Mouse (Mus musculus) T-helper 17 cell (primary cell): ENCODE results near the gene Tecpr2.

ENCODE experiments used
- in situ Hi-C, 2 experiments: fragments of 300-600 bp; cut with MboI, MseI; formaldehyde crosslinking; loops; 1 replicate in 1 of 2; 2 replicates in 1 of 2; pipeline ENCODE4 v1.15.1; 2025; ENCODE audit warnings: high pct_unique_total_duplicates in 2 of 2

Gene Tecpr2

GRCm38 (mm10) chr12:110976589-110977344 is 87.7 kb downstream of the Tecpr2 start:
- in situ Hi-C loops = no loop called here

- in situ Hi-C loops = no loop called here
Measured at GRCm38 (mm10) chr12:110977345-110977733, 88.3 kb downstream of the Tecpr2 start.

DNA sequence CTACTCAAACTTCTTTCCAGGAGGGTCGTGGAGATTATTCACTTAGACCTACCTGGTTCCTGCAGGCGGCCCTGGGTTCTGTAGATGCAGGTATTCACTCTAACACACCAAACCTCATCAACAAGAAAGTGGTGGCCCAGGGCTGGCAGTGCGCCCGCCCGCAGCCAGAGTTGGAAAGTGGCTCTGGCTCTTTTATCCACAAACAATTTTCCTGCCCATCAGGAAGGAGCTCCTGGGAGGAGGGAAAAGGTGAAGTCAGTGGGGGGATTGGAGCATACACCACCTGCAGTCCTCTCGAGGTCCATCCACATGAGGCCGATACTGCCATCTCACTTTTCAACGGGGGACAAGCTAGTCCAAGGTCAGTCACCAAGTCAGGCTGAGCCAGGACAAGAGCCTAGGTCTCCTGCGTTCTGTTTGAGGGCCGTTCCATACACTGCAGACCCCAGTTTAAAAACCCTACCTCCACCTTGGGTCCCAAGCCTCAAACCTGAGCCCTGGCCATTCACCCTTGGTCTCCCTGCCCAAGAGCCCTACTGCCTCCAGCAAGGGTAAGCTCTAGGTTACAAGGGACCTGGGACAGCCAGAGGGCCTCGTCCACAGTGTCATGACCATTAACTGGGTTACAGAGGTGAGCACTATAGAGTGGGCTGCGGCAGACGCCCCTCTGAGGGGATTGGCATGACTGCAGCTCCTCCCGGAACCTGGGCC is 89.0 kb downstream of the Tecpr2 start:
- in situ Hi-C loops = no loop called here

- in situ Hi-C loops = no loop called here
Measured at GRCm38 (mm10) chr12:110978607-110979406, 89.7 kb downstream of the Tecpr2 start, which contains the start of gene Ankrd9. Ankrd9 (minus strand) TSS chr12:110979040.

DNA sequence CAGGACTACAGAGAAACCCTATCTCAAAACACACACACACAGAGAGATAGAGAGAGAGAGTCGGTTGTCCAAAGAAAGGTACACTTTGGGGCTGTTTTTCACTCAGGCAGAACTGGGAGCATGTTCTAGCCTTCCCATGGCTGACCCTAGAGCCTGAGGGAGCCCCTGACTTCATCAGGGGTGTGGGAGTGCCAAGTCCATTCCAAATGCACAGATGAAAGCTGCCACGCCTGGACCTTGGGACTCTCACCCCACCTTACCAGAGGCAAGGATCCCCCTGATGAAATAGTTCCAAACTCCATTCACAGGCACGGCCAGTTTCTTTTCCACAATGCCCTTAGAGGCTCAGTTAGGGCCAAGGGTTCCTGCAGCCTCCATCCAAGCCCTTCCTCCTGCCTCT is 90.7 kb downstream of the Tecpr2 start:
- in situ Hi-C loops = no loop called here

GRCm38 (mm10) chr12:110981736-110982135 is 92.7 kb downstream of the Tecpr2 start:
- in situ Hi-C loops = no loop called here

DNA sequence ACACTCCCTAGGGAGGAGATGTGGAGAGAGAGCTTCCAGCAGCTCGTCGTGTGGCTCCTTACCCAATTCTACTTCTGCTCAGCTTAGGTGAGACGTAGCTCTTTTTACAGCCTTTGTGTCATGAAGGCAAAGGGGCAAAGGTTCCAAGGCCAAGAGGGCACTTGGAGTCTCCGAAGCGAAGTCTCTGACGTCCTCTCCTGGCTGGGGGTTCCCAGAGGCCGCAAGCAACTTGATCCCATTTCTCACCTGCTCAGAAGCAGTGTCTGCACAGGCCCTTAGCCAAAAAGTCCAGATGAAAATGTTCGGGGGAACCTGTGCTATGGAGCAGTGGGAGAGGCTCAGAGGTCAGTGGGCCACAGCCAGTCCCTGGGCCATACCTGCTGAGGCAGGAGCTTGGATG is 94.0 kb downstream of the Tecpr2 start:
- in situ Hi-C loops = no loop called here

GRCm38 (mm10) chr12:110983714-110984113 is 94.7 kb downstream of the Tecpr2 start:
- in situ Hi-C loops = no loop called here

DNA sequence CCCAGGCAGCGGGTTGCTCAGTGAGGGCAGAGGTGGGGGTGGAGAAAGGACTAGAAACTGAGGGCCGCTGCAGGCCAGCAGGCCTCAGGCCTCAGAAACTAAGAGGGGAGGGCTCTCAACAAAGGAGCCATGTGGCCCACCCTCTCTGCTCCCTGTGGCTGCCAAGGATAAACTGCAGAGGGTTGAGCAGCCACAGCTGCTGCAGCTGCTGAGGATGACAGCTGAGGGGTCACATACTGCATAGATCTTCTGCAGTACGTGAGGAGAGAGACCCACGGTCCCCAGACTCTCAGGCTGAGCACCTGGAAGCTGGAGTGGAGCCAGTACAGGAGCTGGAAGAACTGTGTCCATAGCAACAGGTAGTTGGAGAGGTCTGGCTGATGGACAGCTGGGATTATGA is 95.5 kb downstream of the Tecpr2 start:
- in situ Hi-C loops = no loop called here

GRCm38 (mm10) chr12:110985141-110985540 is 96.1 kb downstream of the Tecpr2 start:
- in situ Hi-C loops = loop anchor here in 1 of 2 experiments (5.0 kb wide), 1 partner anchor 48 kb away; no protein-coding TSS in a partner anchor

DNA sequence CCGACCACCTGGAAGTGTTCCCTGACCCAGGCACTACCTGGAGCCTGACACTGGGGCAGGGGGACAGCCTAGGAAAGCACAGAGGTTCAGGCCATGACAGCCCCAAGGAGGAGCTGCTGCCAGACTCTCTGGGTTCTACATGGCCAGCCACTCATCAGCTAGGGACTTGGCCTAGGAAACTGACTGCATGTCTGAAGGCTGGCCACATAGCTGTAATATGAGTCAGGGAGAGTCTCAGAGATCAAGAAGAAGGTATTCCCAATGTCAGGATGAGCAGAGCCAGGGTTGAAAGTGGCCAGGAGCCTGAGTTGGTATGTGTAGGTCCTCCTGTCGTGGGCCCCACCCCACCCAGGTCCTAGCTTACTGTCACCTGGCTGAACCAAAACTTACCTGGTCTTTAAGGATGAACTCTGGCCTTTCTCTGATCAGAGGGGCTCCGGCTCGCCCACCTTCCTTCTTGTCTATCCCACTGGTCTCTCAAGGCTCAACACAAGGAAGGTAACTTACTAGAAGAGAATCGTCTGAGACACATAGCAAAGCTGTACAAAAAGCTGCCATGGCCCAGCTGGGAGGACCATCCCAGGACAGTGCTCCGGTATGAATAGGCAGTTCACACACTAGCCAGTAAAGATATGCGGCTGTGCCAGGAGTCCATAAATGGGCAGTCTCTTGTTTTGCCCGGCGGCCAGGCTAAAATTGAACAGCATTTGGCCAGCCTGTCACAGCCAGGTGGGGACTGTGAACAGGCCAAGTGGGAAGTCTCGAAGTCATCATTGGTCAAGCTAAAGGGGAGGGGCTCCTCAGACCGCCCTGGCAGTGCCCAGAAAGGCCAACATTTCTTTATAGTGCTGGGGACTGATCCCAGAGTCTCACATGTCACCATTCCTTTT is 97.7 kb downstream of the Tecpr2 start:
- in situ Hi-C loops = loop anchor here in 1 of 2 experiments (5.0 kb wide), 1 partner anchor 49 kb away; no protein-coding TSS in a partner anchor

GRCm38 (mm10) chr12:110989409-110989808 is 100.3 kb downstream of the Tecpr2 start:
- in situ Hi-C loops = loop anchor here in 1 of 2 experiments (5.0 kb wide), 1 partner anchor 52 kb away; no protein-coding TSS in a partner anchor

DNA sequence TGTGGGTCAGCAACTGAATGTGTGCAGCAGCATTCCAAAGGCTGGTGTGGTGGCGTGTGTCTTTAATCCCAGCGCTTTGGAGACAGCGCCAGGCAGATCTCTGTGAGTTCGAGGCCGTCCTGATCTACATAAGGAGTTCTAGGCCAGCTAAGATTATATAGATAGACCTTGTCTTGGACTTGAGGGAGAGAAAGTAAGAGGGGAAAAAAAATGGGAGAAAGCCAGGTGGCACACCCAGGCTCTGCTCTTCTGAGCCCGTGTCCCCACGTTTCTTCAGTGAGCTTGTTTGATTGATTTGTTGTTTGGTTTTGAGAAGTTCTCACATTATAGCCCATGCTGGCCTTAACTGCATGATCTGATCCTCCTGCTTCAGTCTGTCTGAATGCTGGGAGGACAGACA is 101.4 kb downstream of the Tecpr2 start:
- in situ Hi-C loops = loop anchor here in 1 of 2 experiments (5.0 kb wide), 1 partner anchor 53 kb away; no protein-coding TSS in a partner anchor

DNA sequence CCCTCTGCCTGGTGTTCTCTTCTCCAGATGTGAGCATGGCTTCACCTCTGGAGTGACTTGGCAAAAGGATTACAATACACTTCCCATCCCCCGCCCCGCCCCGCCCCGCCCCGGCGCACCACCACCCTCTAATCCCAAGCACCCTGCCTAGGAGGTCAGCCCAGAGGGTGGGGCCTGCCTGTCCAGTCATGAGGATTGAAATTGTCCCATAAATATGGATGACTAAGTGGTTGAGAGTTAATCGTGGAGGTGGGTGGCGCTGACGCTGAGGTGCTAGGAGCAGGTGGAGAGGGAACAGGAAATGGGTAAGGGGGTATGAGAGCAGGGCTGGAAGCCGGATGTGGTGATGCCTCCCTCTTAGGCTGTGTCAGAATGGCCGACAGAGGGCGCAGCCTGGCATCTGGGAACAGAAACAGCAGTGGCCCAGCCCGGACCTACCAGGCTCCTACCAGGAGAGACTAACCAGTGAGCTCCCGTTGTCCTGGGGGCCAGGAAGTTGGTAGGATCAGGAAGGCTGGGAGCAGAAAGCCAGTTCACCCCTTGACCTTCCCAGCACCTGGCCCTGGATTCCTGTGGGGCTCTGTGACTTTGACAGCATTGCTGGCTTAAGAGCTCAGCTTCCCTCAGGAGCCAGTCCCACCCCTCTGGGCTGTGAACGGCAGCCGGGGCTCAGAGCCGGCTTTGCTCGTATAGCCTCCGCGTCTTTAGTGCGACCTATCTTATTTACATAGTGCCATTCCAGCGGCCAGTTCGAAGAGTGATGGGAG is 102.5 kb downstream of the Tecpr2 start:
- in situ Hi-C loops = loop anchor here in 1 of 2 experiments (5.0 kb wide), 1 partner anchor 54 kb away; no protein-coding TSS in a partner anchor

DNA sequence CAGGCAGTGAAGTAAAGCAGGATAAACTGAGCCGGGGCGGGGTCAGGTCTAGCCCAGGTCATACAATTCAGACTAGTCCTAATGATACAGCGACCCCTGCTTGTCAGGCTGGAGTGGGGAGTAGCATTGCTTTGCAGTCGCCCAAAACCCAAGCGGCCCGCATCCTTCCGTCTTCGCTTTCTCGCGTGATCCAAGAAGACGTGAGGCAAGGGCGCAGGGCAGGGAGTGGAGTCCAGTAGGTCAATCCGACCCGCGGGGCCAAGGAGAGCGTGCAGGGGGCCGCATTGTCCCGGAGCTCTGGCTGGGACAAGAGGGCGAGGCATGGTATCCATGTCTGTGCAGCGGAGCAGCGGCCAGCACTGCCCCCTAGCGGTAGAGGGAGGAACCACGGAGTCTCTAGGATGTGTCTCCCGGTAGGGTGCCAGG is 103.1 kb downstream of the Tecpr2 start:
- in situ Hi-C loops = loop anchor here in 1 of 2 experiments (5.0 kb wide), 1 partner anchor 55 kb away; no protein-coding TSS in a partner anchor

DNA sequence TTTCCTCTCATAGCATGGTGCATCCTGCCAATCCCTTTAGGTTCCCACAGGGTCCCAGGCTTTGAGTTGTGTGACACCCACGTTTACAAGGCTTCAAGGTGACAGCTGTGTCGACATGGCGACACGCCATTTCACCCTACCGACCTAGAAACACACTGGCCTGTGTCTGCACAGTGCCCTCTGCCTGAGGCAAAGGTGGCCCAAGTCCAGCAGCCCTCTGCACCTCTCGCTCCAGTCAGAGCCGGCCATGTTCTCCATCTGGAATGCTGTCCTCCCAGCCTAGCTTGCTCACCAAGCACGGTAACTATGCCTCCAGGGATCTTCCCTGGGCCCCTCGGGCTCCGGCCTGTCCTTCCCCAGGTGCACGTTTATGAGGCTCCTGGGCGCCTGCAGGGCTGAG is 103.7 kb downstream of the Tecpr2 start:
- in situ Hi-C loops = loop anchor here in 1 of 2 experiments (5.0 kb wide), 1 partner anchor 55 kb away; no protein-coding TSS in a partner anchor

GRCm38 (mm10) chr12:110993226-110993625 is 104.2 kb downstream of the Tecpr2 start:
- in situ Hi-C loops = loop anchor here in 1 of 2 experiments (5.0 kb wide), 1 partner anchor 56 kb away; no protein-coding TSS in a partner anchor

DNA sequence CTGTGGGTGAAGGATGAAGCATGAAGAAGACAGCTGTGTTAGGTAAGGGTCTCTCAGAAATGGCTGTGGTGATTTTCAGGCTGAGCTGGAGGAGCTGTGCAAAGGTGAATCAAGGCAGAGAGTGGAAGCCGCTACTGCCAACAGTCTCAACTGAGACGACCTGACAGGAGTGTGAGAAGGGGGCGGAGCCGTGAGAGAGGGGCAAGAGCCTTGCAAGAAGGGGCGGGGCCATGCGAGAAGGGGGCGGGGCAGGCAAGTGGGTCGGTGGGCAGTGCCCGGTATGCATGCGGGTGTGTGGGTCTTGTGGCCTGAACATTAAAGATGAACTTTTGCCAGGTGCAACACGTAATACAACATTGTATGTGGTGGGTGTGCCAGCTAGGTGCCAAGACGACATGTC is 105.6 kb downstream of the Tecpr2 start:
- in situ Hi-C loops = loop anchor here in 1 of 2 experiments (5.0 kb wide), 1 partner anchor 57 kb away; no protein-coding TSS in a partner anchor

- in situ Hi-C loops = no loop called here
Measured at GRCm38 (mm10) chr12:110998092-110998491, 109.0 kb downstream of the Tecpr2 start.
